Mouse (Mus musculus): ENCODE results near the gene Prcd. TPM values are rescaled to one million over a fixed set of nuclear protein-coding genes. Genes with fewer than 3 reads are reported as not detected.
A peak's percentile ranks its signal among the peaks of the same experiment; 100 is the strongest.

Gene Prcd
- polyA plus RNA-seq, 1 experiment from 2014 or later: 0.74 TPM

DNA sequence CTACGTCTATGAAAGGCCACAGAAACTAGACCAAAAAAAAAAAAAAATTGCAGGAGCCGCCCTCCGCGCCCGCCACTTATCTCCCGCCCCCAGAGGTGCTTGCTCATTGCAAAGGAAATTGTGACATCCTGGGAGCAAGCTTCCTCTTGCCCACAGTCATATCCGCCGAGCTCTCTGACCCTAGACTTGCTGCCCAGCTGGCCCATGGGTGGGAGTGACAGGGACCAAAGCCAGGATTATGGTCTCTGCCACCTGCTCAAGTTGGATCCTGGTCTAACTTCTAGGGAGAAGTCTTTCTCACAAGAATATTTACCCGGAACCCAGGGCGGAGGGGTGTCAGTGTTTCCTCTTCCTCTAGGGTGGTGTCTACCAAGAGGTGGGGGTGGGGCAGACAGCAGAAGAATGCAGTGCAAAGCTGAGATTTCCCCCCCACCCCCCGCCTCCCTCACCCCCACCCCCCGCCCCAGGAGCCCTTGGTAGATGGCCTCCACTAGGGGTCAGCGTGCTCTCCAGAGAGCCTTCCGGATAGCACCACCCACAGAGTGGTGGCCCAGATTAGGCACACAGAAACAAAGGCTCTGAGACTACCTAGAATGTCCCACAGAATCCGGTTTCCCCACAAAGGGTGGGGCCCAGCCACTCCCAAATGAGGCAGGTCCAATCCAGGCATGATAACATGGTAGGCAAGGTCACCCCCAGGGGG is 37.4 kb upstream of the Prcd start:
- Histone ChIP-seq H3K36me3 (ENCODE audit: control insufficient read depth, insufficient read depth, low read length) (no peaks in the 10 kb centered on the region), H3K27ac (ENCODE audit: low read depth, low read length) (peak overlapping the region; percentile 73), H3K4me2 (peak overlapping the region; percentile 63), H3K27me3 (replicated peaks; ENCODE audit: control insufficient read depth, insufficient read depth, low read length) (no peaks in the 10 kb centered on the region), H3K9ac (ENCODE audit: low read depth, low read length) (no peak overlapping the region), H3K4me3 (ENCODE audit: low read depth, low read length) (peak overlapping the region; percentile 7; the same call in 1 of the 2 replicates), H3K9me3 (ENCODE audit: control insufficient read depth, low read length) (no peaks in the 10 kb centered on the region), H3K4me1 (replicated peaks; ENCODE audit: control insufficient read depth, insufficient read depth, low read length) (peaks cover 72% of the 10 kb centered on the region)
- peak; percentile 69 for ATAC-seq (replicated peaks; ENCODE audit: low FRiP score)
- WGBS: 20% methylated on average over 15 of the region's 15 CpGs
- peak; percentile 77 for DNase-seq (ENCODE audit: low spot score)

DNA sequence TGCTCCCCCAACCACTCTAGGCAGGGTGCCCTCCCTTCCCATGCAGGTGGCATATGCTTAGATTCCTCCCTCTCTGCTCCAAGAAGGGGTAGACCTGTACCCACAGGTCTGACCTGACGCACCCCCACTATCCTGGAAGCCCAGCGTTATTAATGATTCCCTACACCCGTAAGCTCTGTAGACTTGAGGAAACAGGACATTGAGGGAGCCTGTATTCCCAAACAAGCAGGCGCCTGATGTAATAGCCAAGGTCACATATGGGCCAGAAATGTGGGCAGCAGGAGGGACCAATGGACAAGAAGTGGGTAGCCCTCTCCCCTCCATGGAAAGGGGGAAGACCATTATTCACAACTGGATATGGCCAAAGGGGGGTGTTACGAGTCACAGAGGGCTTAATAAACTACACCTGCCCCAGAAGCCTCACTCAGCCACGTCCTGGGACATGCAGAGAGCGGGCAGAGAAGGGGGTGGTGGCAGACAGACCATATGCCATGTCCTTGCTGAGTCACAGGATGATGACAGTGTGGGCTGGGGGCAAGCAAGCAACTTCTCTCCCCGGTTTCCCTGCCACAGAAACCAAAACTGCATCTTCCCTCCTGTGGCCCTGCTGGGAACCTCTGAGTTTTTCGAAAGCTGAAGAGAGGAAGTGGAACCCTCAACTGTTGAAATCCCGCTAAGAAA is 36.8 kb upstream of the Prcd start:
- Histone ChIP-seq H3K36me3 (ENCODE audit: control insufficient read depth, insufficient read depth, low read length) (no peaks in the 10 kb centered on the region), H3K27ac (ENCODE audit: low read depth, low read length) (peak overlapping the region; percentile 73), H3K4me3 (ENCODE audit: low read depth, low read length) (no peak overlapping the region), H3K9ac (ENCODE audit: low read depth, low read length) (peak overlapping the region; percentile 23; the same call in 1 of the 2 replicates), H3K4me2 (peak overlapping the region; percentile 63), H3K27me3 (replicated peaks; ENCODE audit: control insufficient read depth, insufficient read depth, low read length) (no peaks in the 10 kb centered on the region), H3K4me1 (replicated peaks; ENCODE audit: control insufficient read depth, insufficient read depth, low read length) (peaks cover 79% of the 10 kb centered on the region), H3K9me3 (ENCODE audit: control insufficient read depth, low read length) (no peaks in the 10 kb centered on the region)
- ATAC-seq (replicated peaks; ENCODE audit: low FRiP score) (no peak), DNase-seq (ENCODE audit: low spot score) (no peak)
- WGBS: 52% methylated on average over 10 of the region's 10 CpGs

DNA sequence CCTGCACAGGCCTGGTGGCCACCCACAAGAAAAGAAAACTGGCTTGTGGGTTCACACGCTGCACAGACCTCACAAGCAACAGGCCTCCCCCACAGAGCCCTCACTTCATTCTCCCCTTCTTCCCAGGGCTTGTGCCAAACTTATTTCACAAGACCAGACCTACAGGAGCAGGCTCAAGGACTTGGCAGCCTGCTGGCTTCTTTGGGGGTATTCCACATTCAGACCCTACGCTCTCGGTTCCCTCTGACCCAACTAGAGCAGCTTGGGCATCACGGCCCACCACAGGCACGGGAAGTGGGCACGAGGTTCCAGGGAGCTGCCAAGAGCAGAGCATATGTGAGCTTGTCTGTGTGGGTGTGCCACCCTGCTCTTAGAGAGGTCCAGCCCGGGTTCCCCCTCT is 35.7 kb upstream of the Prcd start:
- no peak for ATAC-seq (replicated peaks; ENCODE audit: low FRiP score)
- no peak for DNase-seq (ENCODE audit: low spot score)
- peak overlapping the region; percentile 5; the same call in 1 of the 2 replicates for H3K4me2 ChIP-seq
- H3K9ac ChIP-seq (ENCODE audit: low read depth, low read length): no peak overlapping the region; the same call in 1 of the 2 replicates
- H3K36me3 ChIP-seq (ENCODE audit: control insufficient read depth, insufficient read depth, low read length): no peaks in the 10 kb centered on the region
- no peaks in the 10 kb centered on the region for H3K9me3 ChIP-seq (ENCODE audit: control insufficient read depth, low read length)
- 83% methylated on average over 7 of the region's 7 CpGs for WGBS
- H3K27ac ChIP-seq (ENCODE audit: low read depth, low read length): peak overlapping the region; percentile 25; the same call in 1 of the 2 replicates
- no peaks in the 10 kb centered on the region for H3K27me3 ChIP-seq (replicated peaks; ENCODE audit: control insufficient read depth, insufficient read depth, low read length)
- H3K4me3 ChIP-seq (ENCODE audit: low read depth, low read length): no peak overlapping the region
- H3K4me1 ChIP-seq (replicated peaks; ENCODE audit: control insufficient read depth, insufficient read depth, low read length): peaks cover 88% of the 10 kb centered on the region

DNA sequence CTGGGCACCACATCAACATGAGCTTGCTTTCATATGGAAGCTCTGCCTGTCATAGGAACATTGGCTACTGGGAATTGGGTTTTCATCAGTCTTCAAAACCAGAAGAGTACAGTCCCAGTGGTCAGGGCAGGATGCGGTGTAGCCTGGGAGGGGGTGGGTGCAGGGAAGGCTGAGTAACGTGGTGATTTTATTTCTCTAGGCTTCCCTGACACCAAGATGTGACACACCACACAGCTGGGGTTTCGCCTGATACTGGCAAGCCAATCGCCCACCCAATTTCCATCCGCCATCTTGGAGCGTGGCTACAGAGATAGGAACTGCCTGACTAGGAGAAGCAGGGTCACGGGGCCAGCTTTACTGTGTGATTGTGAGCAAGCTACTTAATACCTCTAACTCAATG is 34.7 kb upstream of the Prcd start:
- Histone ChIP-seq H3K4me1 (replicated peaks; ENCODE audit: control insufficient read depth, insufficient read depth, low read length) (peaks cover 90% of the 10 kb centered on the region), H3K4me2 (peak overlapping the region; percentile 89; the same call in 1 of the 2 replicates), H3K27ac (ENCODE audit: low read depth, low read length) (0 out of 2 replicates have a peak overlapping the region, but pooled peaks have one; percentile 42), H3K27me3 (replicated peaks; ENCODE audit: control insufficient read depth, insufficient read depth, low read length) (no peaks in the 10 kb centered on the region), H3K36me3 (ENCODE audit: control insufficient read depth, insufficient read depth, low read length) (no peaks in the 10 kb centered on the region), H3K4me3 (ENCODE audit: low read depth, low read length) (no peak overlapping the region), H3K9ac (ENCODE audit: low read depth, low read length) (no peak overlapping the region), H3K9me3 (ENCODE audit: control insufficient read depth, low read length) (no peaks in the 10 kb centered on the region)
- 70% methylated on average over 7 of the region's 7 CpGs for WGBS
- no peak for DNase-seq (ENCODE audit: low spot score)
- ATAC-seq (replicated peaks; ENCODE audit: low FRiP score): no peak

DNA sequence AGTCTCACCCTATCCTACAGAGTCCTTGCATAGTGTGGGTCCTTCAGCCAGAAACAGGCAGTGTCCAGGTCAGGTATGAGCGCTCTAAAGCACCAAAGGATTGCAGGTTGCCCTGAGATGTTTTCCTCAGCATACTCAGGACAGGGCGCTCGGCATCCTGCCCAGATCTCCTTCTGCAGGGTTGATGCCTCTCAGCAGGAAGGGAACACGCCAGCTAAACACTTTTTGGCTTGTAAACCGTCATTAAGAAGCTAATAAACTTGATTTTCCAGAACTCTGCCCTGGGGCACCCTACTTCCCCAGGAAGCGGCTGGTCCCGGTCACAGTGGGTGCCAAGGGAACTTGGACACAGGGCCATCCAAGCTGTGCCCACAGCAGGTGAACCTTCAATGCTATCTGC is 34.2 kb upstream of the Prcd start:
- peak overlapping the region; percentile 89; the same call in 1 of the 2 replicates for H3K4me2 ChIP-seq
- H3K9ac ChIP-seq (ENCODE audit: low read depth, low read length): 0 out of 2 replicates have a peak overlapping the region, but pooled peaks have one; percentile 3
- peak overlapping the region; percentile 93; the same call in 1 of the 2 replicates for H3K27ac ChIP-seq (ENCODE audit: low read depth, low read length)
- whole genome bisulfite sequencing: 85% methylated on average over 7 of the region's 7 CpGs
- DNase-seq (ENCODE audit: low spot score) (no peak), ATAC-seq (replicated peaks; ENCODE audit: low FRiP score) (no peak)
- no peak overlapping the region for H3K4me3 ChIP-seq (ENCODE audit: low read depth, low read length)
- H3K36me3 ChIP-seq (ENCODE audit: control insufficient read depth, insufficient read depth, low read length): no peaks in the 10 kb centered on the region
- H3K9me3 ChIP-seq (ENCODE audit: control insufficient read depth, low read length): no peaks in the 10 kb centered on the region
- H3K4me1 ChIP-seq (replicated peaks; ENCODE audit: control insufficient read depth, insufficient read depth, low read length): peaks cover 90% of the 10 kb centered on the region
- H3K27me3 ChIP-seq (replicated peaks; ENCODE audit: control insufficient read depth, insufficient read depth, low read length): no peaks in the 10 kb centered on the region

DNA sequence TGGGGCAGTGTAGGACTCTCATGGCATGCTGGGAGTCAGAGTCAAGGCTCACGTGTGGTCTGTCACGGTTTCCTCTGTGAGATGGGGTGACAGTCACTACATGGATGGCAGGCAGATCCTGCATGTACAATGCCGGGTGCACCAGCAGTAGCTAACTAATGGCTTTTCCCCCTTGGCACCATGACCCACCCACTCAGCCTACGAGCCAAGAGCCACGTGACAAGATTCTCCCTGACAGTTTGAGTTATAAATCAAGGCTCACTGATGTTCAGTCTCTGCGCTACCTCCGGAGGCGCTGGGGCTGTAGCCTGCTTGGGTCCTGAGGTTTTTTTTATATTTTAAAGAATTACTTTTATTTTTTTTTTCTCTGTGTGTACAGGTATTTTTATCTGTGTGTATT is 33.8 kb upstream of the Prcd start:
- peak overlapping the region; percentile 89 for H3K4me2 ChIP-seq
- no peak for DNase-seq (ENCODE audit: low spot score)
- no peak for ATAC-seq (replicated peaks; ENCODE audit: low FRiP score)
- H3K27ac ChIP-seq (ENCODE audit: low read depth, low read length): peak overlapping the region; percentile 93
- WGBS: 65% methylated on average over 8 of the region's 8 CpGs
- H3K36me3 ChIP-seq (ENCODE audit: control insufficient read depth, insufficient read depth, low read length): no peaks in the 10 kb centered on the region
- 0 out of 2 replicates have a peak overlapping the region, but pooled peaks have one; percentile 3 for H3K9ac ChIP-seq (ENCODE audit: low read depth, low read length)
- H3K4me3 ChIP-seq (ENCODE audit: low read depth, low read length): no peak overlapping the region
- no peaks in the 10 kb centered on the region for H3K27me3 ChIP-seq (replicated peaks; ENCODE audit: control insufficient read depth, insufficient read depth, low read length)
- H3K4me1 ChIP-seq (replicated peaks; ENCODE audit: control insufficient read depth, insufficient read depth, low read length): peaks cover 90% of the 10 kb centered on the region
- no peaks in the 10 kb centered on the region for H3K9me3 ChIP-seq (ENCODE audit: control insufficient read depth, low read length)

DNA sequence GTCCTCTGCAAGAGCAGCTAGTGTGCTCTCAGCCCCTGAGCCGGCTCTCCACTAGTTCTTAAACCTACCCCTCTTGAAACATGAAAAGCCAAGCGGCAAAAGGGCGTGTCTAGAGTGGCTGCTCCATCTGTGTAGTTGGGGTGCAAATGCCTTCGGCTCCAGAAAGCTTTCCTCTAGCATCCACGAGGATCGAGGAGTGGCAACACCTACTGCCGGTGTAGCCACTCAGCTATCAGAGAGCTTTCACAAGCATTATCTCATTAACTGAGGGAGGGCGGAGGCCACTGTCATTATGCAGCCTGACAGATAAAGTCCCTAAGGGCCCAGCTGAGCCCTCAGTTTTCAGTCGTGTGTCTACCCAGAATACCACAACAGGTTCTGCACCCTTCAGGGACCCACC is 33.3 kb upstream of the Prcd start:
- Histone ChIP-seq H3K4me3 (ENCODE audit: low read depth, low read length) (peak overlapping the region; percentile 38), H3K4me1 (replicated peaks; ENCODE audit: control insufficient read depth, insufficient read depth, low read length) (peaks cover 90% of the 10 kb centered on the region), H3K9ac (ENCODE audit: low read depth, low read length) (peak overlapping the region; percentile 61), H3K27ac (ENCODE audit: low read depth, low read length) (peak overlapping the region; percentile 93), H3K9me3 (ENCODE audit: control insufficient read depth, low read length) (no peaks in the 10 kb centered on the region), H3K36me3 (ENCODE audit: control insufficient read depth, insufficient read depth, low read length) (no peaks in the 10 kb centered on the region), H3K27me3 (replicated peaks; ENCODE audit: control insufficient read depth, insufficient read depth, low read length) (no peaks in the 10 kb centered on the region), H3K4me2 (peak overlapping the region; percentile 89)
- no peak for DNase-seq (ENCODE audit: low spot score)
- WGBS: 18% methylated on average over 9 of the region's 9 CpGs
- ATAC-seq (replicated peaks; ENCODE audit: low FRiP score): peak; percentile 76

DNA sequence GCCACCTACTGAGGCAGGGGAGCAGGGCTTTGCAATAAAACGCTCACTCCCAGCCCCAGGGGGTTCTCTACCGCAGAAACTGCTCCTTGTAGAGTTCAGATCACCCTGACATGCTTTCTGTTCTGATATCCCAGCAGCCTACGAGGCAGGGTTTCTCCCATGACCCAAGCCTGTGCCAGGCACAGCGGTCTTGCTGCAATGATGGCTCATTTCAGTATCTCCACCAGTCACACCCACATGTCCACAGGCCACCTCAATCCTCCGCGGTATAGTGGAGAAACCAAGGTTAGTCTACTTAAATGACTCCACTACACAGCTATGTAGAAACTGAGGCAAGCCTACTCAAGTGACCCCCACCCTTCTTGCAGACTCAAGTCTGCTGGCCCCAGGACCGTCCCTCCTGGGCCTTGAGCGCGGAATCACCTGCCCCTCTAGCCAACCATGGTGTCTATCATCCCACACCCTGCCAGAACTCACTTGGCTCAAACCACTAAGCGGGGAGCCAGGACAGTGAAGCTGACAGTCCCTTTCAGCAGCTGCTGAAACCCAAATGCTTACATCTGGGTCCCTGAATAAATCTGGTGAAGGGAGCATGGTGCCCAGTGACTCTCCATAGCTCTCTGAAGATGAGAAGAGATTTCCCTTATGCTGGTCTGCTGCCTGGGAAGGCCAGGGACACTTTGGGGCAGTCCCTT is 32.6 kb upstream of the Prcd start:
- no peak for DNase-seq (ENCODE audit: low spot score)
- H3K36me3 ChIP-seq (ENCODE audit: control insufficient read depth, insufficient read depth, low read length): no peaks in the 10 kb centered on the region
- H3K9me3 ChIP-seq (ENCODE audit: control insufficient read depth, low read length): no peaks in the 10 kb centered on the region
- peak overlapping the region; percentile 93 for H3K27ac ChIP-seq (ENCODE audit: low read depth, low read length)
- no peaks in the 10 kb centered on the region for H3K27me3 ChIP-seq (replicated peaks; ENCODE audit: control insufficient read depth, insufficient read depth, low read length)
- 67% methylated on average over 10 of the region's 10 CpGs for WGBS
- peak overlapping the region; percentile 89 for H3K4me2 ChIP-seq
- H3K4me1 ChIP-seq (replicated peaks; ENCODE audit: control insufficient read depth, insufficient read depth, low read length): peaks cover 90% of the 10 kb centered on the region
- H3K9ac ChIP-seq (ENCODE audit: low read depth, low read length): peak overlapping the region; percentile 61
- peak overlapping the region; percentile 38 for H3K4me3 ChIP-seq (ENCODE audit: low read depth, low read length)
- 0 out of 2 replicates have a peak, but pooled peaks have one; percentile 21 for ATAC-seq (replicated peaks; ENCODE audit: low FRiP score)

Data from liver, embryonic 11.5 days (tissue).